Mouse (Mus musculus) fibroblast of lung, adult 2 months (primary cell): ENCODE measurements around the gene Prrt2.

Source experiments
- DNase-seq: peaks from one replicate; pipeline ENCODE4 v3.0.0-alpha.2; 2011; ENCODE audit warnings: low read depth

Gene Prrt2

GRCm38 (mm10) chr7:127020901-127021562, at the start of gene Prrt2, which contains the start of gene Gm42742:
Gene Prrt2 (minus strand): TSS chr7:127021211.
Gene Gm42742 (minus strand): TSS chr7:127021097.
- DNase-seq: no peak

- no peak for DNase-seq
Observed at GRCm38 (mm10) chr7:127066317-127066716, 45.3 kb upstream of the Prrt2 start.

DNA sequence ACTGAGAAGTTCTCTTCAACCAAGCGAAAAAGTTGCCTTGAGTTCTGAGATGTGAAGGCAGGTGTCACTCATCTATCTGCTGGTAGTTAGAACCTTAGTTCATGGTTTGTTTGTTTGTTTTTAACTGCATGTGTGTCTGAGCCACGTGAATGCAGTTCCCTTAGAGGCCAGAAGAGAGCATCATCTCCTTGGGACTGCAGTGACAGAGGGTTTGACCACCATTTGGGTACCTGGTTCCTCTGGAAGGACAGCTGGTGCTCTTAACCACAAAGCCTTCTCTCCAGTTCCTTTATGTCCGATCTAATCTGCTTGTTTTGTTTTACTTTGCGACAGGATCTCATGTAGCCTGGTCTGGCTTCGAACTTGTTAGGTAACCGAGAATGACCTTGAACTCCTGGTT, 44.5 kb upstream of the Prrt2 start:
- DNase-seq: no peak

DNA sequence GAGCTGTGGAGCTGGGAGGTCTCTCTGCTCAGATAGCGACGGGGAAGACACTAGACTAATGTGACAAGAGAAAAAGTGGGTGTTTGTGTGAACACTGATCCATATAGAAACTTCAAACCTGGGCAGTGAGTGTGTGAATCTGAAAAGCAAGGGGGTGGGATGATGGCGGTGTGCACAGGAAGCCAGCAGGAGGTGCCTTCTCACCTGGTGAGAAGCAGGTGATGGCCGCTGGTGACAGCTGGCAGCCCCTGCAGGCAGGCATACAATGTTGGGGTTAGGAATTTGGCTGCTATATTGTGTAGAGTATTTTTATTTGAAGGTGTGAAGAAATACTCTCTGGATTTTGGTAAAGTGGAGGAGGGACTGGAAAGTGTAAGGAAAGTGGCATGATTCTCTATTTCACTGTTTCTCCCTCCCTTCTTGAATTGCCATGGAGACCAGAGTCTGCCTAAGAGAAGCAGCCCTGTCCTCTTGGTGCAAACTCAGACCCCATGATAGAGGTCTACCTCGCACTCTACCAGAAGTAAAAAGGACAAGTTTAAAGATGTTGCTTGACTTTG, 34.1 kb upstream of the Prrt2 start:
- no peak for DNase-seq

DNA sequence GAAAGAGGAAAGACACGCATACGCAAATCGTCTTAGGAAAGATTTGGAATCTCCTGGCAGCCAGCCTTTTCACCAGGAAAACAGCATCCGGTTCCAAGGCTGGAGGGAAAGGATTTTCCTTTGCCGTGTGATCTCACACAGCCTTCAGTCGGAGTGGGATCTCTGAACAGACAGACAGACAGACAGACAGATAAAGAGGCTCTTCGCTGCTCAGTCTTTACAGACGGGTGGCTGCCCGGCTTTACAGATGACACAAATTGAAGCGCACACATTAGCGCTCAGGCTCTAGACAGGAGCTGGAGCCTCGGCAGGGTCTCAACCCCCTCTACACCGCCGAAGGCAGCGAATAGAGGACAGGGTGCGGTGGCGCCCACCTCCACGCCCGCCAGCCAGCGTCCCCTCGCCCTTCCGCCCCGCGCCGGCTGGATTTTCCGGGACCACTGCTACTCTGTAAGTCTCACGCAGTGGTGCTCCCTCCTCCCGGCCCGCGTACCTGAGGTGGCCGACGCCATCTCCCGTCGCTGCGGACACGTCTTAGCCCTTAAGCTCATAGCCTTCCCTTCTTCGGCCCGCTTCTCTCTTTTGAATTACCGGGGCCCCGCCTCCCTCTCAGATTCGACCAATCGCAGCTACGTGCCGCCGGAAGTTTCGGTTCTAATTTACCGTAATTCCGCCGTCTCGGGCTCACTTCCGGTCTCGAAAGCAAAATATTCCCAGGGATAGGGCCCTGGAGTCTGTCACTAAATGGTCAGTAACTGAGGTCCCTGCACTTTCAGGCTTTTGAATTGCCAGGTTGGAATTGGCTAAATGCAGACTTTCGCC, 21.1 kb upstream of the Prrt2 start, which contains the start of gene Kif22:
TSS of gene Kif22 (minus strand) at position 621 of the 822 bp plus-strand sequence.
- DNase-seq: peak; percentile 76

DNA sequence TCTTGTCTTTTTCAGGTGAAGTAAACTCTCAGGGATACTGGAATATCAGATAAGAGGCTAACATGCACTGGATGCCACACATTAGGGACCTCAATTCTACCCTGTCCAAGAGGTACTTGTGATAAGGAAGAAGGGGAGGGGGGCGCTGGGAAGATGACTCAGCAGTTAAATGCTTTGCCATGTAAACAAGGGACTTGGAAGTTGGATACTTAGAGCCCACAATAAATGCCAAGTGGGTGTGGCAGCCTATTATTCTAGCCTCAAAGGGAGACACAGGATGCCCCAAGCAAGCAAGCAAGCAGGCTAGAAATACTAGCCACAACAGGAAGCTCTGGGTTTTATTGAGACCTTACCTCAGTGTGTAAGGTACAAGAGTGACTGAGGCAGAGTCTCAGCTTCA, 10.2 kb upstream of the Prrt2 start:
- no peak for DNase-seq

- no peak for DNase-seq
Observed at GRCm38 (mm10) chr7:127030172-127030571, 9.2 kb upstream of the Prrt2 start.

- DNase-seq: no peak
Observed at GRCm38 (mm10) chr7:127027885-127028284, 6.9 kb upstream of the Prrt2 start.

- DNase-seq: peak; percentile 98
Observed at GRCm38 (mm10) chr7:127026984-127027726, 6.1 kb upstream of the Prrt2 start, which contains the start of gene Maz. Gene Maz (minus strand): TSS chr7:127027037.

GRCm38 (mm10) chr7:127026616-127026983, 5.6 kb upstream of the Prrt2 start:
- no peak for DNase-seq

- DNase-seq: no peak
Observed at GRCm38 (mm10) chr7:127026161-127026600, 5.2 kb upstream of the Prrt2 start.

DNA sequence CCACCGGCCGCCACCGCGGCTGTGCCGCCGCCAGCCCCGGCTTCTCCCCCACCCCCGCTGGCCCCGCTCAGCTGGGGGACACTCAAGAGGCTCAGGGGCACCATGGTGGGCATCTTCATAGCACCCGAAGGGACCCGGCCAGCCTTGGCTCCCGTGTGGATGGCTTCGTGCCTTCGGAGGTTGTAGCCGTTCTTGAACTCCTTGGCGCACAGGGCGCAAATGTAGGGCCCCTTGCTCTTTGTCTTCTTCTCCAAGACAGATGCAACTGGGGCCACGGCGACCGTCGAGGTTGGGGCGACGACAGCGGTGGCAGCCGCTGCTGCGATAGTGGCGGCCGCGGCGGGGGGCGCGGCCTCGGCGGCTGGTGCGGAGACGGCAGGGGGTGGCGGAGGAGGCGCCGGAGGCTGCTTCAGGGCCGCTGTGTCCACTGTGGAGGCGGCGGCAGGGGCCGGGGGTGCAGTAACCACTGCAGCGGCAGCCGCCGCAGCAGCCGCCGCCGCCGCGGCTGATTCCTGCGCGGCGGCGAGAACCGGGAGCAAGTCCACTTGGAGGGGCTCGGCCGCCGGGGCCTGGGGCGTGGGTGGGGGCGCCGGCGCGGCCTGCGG, 4.6 kb upstream of the Prrt2 start:
- DNase-seq: no peak

DNA sequence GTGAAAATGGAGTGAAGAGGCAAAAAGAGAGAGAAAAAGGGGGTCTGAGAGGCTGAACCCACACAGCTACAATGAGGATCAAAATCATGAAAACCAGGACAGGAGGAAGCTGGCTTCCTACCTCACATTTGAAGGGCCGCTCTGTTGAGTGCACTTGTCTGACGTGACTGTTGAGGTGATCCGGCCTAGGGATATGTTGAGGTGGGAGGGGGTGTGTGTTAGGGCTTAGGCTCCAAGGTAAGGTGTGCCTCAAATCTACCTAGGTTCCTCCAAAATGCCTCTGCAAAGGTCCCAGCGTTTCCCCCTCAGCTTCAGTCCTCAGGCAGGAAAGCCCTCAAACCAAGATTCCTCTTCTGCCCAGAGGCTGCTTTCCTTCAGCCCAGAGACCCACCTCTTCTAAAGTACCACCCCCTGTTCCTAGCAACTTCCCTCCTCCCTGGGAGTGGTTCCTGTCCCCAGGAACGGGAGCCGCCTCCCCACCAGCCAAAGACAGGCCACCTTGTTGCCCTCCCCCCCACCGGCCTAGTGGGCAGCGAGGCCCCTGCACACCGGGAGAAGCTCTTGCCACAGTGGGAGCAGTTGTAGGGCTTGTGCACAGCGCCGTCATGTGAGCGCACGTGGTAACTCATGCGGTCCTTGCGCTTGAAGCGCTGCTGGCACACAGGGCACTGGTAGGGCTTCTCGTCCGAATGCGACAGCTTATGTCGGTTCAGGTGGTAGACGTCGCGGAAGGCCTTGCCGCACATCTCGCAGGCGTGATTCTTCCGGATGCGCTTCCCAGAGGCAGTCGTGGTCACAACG, 3.9 kb upstream of the Prrt2 start:
- DNase-seq: peak; percentile 70

- no peak for DNase-seq
Observed at GRCm38 (mm10) chr7:127023896-127024690, 3.1 kb upstream of the Prrt2 start.

DNA sequence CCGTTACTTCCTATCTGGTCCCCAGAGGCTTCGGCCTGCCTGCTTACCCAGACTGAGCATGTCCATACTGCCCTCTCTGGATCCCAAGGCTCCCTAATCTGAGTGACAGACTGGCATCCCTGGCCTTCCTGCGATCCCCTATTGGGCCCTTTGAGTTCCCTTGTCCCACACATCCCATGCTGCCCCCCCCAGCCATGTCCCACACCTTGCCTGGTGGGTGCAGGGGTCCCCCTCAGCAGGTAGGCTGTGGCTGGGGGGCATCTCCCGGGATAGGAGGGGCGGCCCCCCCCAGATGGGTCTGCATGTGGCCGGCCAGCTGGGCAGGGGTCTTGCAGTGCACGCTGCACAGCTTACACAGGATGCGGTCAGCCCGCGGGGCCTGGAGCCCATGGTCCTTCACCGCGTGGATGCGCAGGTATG, 2.3 kb upstream of the Prrt2 start:
- no peak for DNase-seq

DNA sequence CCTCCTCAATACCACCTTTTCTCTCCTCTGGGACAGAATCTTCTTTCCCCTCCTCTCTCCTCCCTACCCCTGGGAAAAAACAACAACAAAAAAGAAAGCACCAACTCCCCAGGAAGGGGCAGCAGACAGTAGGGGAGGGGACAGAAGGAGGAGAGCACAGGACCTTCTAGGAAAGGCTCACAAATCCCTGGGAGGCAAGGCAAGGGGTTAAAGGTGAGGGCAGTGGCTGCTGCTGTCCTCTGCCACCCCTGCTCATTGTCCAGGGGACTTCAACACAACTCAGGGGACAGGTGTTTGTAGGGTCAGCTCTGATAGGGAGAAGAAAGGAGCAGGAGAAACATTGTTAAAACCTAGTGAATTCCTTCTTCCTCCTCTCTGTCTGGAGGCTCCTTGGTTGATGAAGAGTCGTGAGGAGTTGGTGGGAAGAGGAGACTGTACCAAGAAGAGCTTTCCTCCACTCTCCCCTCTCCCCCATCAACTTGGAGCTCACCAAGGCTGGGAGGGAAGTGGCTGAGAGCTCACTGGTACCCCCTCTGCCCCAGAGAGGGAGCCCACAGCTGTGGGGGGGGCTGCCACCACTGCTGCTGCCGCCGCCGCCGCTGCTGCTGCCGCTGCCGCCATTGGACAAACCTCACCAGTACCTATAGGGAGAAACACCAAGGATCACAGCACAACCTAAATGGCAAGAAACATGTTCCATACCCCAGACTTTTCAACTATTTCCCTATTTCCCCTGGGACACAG, 1.7 kb upstream of the Prrt2 start:
- no peak for DNase-seq

- no peak for DNase-seq
Observed at GRCm38 (mm10) chr7:127021563-127022527, 834 bp upstream of the Prrt2 start.

DNA sequence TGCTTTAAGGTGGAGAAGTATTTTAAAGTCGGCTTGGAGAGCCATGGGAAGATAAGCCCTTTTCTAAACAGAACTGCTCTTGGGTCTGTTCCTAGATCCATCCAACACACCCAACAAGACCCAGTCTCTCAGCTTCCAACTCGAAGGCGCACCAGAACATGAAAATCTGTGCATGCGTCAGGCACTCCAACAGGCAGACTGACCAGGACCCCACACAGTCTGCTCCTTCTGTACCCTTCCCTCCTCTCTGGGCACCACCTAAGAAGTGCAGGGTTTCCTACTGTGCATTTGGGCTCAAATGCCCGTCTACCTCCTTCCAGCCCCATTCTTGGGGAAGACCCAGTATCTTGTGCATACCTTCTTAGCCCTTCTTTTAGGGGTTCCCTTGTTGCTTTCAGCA, 520 bp downstream of the Prrt2 start:
- DNase-seq: no peak
